Mouse (Mus musculus): ENCODE measurements at regions not wholly inside any gene's neighbourhood (a gene's known extent, or its start where the extent isn't known, plus 50 kb on each side); places are given as distances from the start of the nearest gene placed in this dataset.

DNA sequence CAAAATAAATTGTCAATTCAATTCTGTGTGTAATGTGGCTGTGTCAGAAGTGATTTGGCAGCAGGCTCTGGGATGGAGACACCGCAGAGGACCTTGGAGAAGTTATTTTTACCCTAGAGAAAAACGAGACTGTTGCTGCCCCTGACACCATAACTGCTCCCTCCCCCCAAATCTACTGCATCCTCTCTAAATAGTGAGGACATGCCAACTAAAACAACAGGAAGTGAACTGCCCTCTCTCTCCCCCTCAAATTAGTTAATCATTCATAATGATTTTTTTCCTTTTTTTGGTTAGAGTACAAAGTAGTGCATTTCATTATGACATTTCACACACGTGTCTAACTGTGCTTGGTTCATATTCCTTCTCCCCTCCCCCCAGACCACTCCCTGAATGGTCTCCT is 55.6 kb upstream of the Pias1 start:
- DNase-seq (ENCODE audit: low spot score in 2 of 2) = no peak

DNA sequence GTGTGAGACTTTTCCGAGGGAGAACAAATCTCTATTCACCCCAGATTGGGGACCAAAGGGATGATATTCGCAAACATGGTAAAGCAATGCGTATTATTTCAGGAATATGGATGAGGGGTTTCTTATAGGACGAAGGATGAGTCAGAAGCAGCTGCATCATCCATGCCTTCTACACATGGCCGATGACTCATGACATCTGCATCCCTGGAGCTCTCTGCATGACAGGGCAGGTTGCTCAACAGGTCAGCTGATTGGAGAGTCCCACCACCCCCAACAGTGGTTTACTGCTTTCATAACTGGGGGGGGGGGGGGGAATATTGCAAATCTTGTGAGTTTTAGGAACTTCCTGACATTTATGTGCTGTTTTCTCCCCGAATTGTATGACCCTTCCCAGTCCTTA is 50.3 kb upstream of the Pias1 start:
- no peak for DNase-seq (ENCODE audit: low spot score in 2 of 2)
